Mouse (Mus musculus): ENCODE data around the gene Zfp969. TPM values are rescaled to one million over a fixed set of nuclear protein-coding genes. Genes with fewer than 3 reads are reported as not detected.
"Not testable (repeated sequence)": the region's sequence is repeated elsewhere in the genome, so short reads cannot be mapped to it uniquely, and the experiment has no call there.

Gene Zfp969
- 8.3 and 12.1 TPM in 2 replicates for polyA plus RNA-seq (2016; fragmentation: Nextera tagmentation; extraction: Ambion mirVana)

DNA sequence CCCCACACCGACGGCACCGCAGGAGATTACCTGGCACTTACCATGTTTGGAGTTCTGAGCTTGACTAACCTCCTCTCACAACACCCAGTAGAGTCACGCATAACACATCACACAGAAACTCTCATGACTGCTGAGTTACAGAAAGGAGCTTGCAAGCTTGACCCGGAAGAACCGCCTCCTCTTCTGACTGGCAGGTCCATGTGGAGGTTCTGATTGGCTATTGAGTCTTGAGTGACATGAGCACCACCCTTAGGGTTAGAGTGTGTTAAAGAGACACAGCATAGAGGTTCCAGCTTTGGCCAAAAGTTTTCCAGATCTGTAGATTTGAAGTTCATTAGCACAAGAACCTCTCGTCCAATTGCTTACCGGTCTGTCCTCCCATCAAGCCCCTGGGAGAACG is at the start of gene Zfp969:
Gene Zfp969, minus strand, starts transcription at position 101 of the 400 bp plus-strand sequence.
- not testable (repeated sequence) for H3K9me3 ChIP-seq; H3K27me3 ChIP-seq (ENCODE audit: poor library complexity, severe bottlenecking); H3K27ac ChIP-seq; H3K4me3 ChIP-seq; H3K36me3 ChIP-seq (replicated peaks); H3K4me1 ChIP-seq; DNase-seq (ENCODE audit: extremely low spot score, low spot score)
- WGBS = no CpG with 5 or more reads among the region's 9 CpGs

DNA sequence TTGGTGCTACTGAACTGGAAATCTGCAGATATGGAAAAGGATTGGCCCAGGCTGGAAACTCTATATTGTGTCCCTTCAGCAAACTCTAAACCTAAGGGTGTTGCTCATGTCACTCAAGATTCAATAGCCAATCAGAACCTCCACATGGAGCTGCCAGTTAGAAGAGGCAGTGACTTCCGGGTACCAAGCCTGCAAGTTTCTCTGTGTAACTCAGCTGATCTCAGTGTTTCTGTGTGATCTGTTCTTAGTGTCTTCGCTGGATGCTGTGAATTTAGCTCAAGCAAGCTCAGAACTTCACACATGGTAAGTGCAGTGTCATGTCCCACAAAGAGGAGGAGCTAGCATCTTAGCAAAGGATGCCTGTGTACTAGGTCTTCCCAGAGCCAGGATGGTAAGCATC is 37.8 kb upstream of the Zfp969 start, which contains the start of gene Gm2007:
Gene Gm2007, plus strand, starts transcription at position 301 of the 400 bp plus-strand sequence.
- not testable (repeated sequence) for H3K9me3 ChIP-seq; H3K4me3 ChIP-seq; H3K27ac ChIP-seq; H3K4me1 ChIP-seq; DNase-seq (ENCODE audit: extremely low spot score, low spot score); H3K36me3 ChIP-seq (replicated peaks); H3K27me3 ChIP-seq (ENCODE audit: poor library complexity, severe bottlenecking)
- WGBS = no CpG with 5 or more reads among the region's 2 CpGs

DNA sequence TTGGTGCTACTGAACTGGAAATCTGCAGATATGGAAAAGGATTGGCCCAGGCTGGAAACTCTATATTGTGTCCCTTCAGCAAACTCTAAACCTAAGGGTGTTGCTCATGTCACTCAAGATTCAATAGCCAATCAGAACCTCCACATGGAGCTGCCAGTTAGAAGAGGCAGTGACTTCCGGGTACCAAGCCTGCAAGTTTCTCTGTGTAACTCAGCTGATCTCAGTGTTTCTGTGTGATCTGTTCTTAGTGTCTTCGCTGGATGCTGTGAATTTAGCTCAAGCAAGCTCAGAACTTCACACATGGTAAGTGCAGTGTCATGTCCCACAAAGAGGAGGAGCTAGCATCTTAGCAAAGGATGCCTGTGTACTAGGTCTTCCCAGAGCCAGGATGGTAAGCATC is 59.8 kb downstream of the Zfp969 start, which contains the start of gene Gm11007:
Gene Gm11007, plus strand, starts transcription at position 301 of the 400 bp plus-strand sequence.
- not testable (repeated sequence) for H3K4me3 ChIP-seq; H3K27ac ChIP-seq; H3K9me3 ChIP-seq; H3K27me3 ChIP-seq (ENCODE audit: poor library complexity, severe bottlenecking); H3K4me1 ChIP-seq; H3K36me3 ChIP-seq (replicated peaks); DNase-seq (ENCODE audit: extremely low spot score, low spot score)
- no CpG with 5 or more reads among the region's 2 CpGs for WGBS

Other genes with a start within 250 kb of the Zfp969 start
- gene Zfp965, start 233.7 kb downstream of the Zfp969 start, polyA plus RNA-seq (2016; fragmentation: Nextera tagmentation; extraction: Ambion mirVana) = 1.5 and 8.6 TPM in 2 replicates
- gene Gm11007, start 59.7 kb downstream of the Zfp969 start, polyA plus RNA-seq (2016; fragmentation: Nextera tagmentation; extraction: Ambion mirVana) = not detected in 2 replicates
- gene Gm2007, start 37.9 kb upstream of the Zfp969 start, polyA plus RNA-seq (2016; fragmentation: Nextera tagmentation; extraction: Ambion mirVana) = not detected in 2 replicates
- gene Gm14288, start 97.4 kb upstream of the Zfp969 start, polyA plus RNA-seq (2016; fragmentation: Nextera tagmentation; extraction: Ambion mirVana) = 2.1 and 6.4 TPM in 2 replicates
- 28.5 and 32.7 TPM in 2 replicates for gene Gm6710, start 165.6 kb upstream of the Zfp969 start, polyA plus RNA-seq (2016; fragmentation: Nextera tagmentation; extraction: Ambion mirVana)
- gene Zfp966, start 227.5 kb upstream of the Zfp969 start, polyA plus RNA-seq (2016; fragmentation: Nextera tagmentation; extraction: Ambion mirVana) = 6.4 and 6.8 TPM in 2 replicates